Mouse (Mus musculus): ENCODE results near the gene Ptafr.
"Not testable (repeated sequence)": the region's sequence is repeated elsewhere in the genome, so short reads cannot be mapped to it uniquely, and the experiment has no call there.

The Ptafr gene

DNA sequence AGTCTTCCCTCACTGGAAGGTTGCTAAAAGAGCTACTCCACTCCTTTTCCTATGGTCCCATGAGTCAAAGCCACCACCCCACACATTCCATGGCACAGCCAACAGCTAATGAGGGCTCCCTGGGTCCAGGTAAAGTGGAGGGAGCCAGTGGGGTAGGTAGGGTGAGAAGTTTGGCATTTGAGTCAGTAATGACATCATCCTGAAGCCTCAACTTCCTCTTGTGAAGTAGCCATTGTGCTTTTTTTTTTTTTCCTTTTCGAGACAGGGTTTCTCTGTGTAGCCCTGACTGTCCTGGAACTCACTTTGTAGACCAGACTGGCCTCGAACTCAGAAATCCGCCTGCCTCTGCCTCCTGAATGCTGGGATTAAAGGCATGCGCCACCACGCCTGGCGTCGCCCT is 8.3 kb upstream of the Ptafr start:
- DNase-seq (ENCODE audit: low read depth, low spot score) = not testable (repeated sequence)

DNA sequence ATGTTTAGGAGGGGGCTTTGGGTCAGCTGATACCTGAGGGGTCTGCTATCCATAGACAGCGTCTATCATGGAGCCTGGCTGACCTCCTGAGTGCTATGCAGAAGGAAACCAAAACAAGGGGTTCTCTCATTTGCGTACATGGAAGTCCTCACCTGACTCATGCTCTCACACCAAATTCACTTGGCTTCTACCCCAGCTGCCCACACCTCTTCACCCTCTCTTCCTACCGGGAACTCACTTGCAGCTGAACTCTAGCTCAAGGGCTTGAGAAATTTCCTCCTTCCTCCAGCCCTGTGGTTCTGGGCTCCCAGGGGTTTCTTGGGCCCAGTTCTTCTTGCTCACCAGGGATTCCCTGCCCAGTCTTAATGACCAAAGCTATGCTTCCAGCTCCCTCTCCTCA is 606 bp upstream of the Ptafr start:
- no peak for DNase-seq (ENCODE audit: low read depth, low spot score)

DNA sequence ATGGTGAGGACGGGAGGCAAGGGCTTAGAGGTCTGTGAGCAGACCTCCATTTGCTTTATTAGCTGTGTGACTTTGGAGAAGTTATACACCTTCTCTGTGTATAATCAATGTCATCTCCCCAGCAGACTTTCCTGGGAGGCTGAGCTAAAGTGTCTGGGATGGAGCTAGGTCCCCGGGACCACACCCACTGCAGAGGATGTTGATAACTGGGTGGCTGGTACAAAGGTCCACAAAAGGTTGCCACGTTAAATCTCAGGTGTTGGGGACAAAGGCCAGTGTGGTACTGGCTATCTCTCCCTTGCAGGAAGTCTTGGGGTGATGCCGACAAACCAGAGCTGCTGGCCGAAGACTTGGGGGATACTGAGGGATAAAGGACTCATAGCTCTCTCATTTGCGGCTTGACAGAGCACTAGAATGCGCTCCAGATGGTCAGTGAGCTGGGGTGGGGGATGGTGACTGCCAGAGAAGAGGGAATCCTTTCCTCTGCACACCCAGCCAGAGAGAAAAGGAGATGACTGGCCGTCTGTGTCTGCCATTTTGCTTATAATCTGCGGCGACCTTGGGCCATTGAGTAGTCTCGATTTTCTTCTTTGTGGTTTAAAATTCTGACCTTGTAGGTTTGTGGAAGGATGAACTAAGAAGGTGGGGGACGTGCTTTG is 1.4 kb downstream of the Ptafr start:
- DNase-seq (ENCODE audit: low read depth, low spot score) = no peak

DNA sequence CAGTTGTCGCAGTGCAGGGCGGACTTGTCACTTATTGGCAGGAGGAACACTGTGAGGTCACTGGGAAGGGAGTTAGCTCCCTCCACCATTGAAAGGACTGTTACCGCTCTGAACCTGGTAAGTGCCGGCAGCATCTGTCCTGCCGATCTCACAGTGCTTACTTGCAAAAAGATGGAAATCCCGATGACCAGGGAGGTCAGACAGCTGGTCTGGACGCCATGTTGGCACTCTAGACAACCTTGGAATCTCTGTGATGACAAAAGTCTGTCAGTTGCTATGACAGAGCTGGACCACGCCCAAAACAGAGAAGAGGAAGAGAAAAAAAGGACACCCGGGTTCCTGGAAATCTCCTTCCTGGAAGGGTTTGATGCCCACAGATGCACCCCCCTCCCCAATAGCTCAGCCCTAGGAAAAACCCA is 3.5 kb downstream of the Ptafr start:
- DNase-seq (ENCODE audit: low read depth, low spot score) = no peak

DNA sequence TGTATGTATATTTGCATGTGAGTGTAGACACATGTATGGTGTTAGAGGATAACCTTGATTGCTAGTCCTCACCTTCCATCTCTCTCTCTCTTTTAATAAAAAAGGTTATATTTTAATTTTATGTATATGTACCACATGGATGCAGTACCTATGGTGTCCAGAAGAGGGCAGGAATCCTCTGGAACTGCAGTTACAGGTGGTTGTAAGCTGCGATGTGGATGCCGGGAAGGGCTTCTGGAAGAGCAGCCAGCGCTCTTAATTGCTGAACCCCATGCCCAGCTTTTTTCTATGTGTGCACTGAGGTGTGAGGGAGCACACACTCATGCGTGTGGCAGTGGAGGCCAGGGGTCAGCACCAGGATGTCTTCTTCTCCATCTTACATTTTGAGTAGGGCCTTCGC is 5.2 kb downstream of the Ptafr start:
- DNase-seq (ENCODE audit: low read depth, low spot score) = peak; percentile 20

DNA sequence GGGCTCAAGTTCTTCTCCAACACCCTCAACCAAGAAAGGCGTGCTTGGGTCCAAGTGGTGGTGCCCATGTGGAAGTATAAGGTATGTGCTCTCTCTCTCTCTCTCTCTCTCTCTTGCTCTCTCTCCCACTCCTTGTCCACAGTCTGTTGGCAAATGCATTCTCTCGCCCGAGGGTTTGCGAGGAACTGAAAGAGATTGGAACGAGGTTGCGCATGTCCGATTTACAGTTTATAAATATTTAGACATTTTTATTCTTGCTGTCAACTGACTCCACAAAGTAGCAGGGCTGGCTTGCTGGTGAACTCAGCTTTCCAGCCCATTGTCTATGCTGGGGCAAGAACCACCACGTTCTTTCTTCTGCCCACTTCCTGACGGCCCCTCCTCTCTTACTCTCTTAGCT is 7.3 kb downstream of the Ptafr start:
- DNase-seq (ENCODE audit: low read depth, low spot score) = no peak

DNA sequence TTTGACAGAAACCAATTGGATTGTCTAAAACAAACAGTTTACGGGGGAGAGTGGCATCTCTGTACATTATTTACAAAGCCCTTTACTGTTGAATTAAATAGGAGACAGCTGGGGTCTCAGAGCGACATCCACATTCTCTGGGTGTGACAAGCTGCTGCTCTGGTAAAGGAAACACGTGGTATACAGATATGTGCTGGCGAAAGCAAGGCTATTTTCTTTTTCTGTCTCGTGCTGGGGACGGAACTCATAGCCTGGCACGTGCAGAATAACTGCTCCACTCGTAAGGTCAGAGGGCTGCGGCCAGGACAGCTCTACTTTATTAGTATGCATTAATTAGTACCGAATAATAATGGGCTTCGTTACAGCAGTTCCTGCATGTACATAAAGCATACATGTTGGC is 9.5 kb downstream of the Ptafr start:
- no peak for DNase-seq (ENCODE audit: low read depth, low spot score)

DNA sequence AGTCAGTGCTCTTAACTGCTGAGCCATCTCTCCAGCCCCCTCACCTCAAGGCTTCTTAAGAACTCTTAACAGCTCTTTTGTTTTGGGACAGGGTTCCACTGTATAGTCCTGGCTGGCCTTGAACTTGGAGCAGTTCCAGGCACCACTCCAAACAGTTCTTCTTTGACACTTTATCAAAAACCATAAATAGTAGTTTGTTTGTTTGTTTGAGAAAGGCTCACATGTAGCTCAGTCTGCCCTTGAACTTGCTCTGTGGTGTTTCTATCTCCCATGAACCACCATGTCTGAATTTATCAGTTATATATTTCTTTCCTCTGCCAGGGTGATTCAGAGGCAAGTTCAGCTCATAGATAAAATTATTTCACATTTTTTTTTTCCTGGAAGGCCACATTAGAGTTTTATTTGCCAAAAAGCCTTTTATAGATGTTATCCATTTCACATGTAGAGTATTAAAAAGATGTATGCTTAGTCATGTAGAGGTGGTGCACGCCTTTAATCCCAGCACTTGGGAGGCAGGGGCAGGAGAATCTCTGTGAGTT is 11.0 kb downstream of the Ptafr start:
- DNase-seq (ENCODE audit: low read depth, low spot score) = no peak

DNA sequence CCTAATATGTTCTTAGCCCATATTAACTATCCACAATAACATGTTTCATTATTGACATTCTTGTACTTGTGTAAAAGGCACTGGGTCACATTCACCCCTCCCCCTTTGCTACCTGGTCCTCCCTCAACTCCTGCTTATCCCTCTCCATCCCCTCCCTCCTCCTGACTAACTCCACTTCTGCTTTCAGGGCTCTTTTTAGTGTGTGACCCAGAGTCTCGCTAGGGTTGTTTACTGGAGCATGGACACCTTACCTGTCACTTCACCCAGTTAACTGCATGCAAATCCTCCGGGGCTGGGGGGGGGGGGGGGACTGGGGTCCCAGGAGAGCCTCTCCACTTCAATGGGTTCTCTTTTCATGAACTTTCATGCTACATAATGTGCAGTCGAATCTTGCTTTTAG is 19.9 kb downstream of the Ptafr start:
- no peak for DNase-seq (ENCODE audit: low read depth, low spot score)

DNA sequence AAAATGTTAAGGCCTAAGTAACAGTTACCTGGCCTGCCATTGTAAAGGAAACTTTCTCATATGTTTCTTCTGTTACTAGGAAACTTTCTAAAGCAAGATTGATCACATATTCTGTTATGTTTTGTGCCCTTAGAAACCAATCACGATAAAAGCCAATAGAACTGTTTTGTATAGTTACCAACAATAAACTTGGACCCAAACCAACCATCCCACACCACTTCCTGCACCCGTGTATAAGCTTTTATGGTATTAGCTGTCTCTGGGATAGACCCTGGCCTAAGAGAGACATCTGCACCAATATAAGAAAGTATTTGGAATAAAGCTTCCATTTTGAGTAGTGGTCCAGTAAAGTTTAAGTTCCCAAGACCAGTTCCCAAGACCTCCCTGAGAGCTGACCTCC is 21.1 kb downstream of the Ptafr start:
- no peak for DNase-seq (ENCODE audit: low read depth, low spot score)

DNA sequence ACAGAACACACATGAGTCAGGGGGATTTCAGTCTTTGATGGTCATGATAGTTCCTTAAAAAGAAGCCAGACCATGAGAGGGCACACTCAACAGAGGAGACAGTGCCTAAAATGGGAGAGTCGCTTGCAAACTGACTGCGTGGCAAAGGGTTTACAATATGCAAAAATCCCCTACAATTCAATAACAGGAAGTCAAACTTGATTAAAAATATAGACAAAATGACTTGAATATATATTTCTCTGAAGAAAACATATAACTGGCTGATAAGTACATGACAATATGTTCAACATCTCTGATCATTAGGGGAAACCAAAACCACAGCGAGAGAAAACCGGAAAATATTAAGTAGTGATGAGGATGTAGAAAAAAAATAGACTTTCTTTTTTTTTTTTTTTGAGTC is 22.4 kb downstream of the Ptafr start:
- DNase-seq (ENCODE audit: low read depth, low spot score) = no peak

DNA sequence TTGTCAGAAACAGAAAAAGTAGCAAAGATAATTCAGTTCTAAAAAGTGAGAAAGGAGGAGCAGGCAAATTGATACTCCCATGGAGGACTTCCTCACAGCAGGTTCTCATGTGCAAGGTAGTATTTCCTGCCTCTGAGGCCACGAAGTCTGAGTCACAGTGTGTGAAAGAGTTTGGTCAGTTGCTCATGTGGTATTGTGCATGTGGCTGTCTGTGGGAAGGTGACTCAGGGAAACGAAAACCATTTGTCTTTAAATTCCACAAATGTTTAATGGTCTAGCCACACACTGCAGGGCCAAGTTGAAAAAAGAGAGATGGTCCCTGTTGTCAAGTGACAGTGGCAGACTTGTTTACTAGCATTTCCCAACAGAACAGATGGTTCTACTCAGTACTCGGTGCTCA is 24.6 kb downstream of the Ptafr start:
- no peak for DNase-seq (ENCODE audit: low read depth, low spot score)

DNA sequence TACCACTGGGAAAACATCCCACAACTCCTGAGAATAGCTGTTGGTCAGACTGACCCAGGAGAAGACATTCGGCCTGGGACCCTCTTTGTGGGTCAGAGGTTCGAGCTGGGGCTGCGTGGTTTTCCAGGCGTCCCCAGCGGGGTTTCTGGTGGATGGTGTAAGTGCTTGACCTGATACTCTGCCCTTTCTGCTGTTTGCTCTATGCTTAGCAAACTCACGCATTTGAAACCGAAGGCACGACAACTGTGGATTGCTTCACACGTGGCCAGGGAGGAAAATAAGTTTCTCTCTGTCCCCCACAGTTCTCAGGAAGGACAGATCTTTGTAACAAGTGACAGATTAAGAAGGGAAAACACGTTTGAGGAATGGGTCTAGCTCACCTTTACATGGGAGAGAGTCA is 26.8 kb downstream of the Ptafr start:
- DNase-seq (ENCODE audit: low read depth, low spot score) = no peak

DNA sequence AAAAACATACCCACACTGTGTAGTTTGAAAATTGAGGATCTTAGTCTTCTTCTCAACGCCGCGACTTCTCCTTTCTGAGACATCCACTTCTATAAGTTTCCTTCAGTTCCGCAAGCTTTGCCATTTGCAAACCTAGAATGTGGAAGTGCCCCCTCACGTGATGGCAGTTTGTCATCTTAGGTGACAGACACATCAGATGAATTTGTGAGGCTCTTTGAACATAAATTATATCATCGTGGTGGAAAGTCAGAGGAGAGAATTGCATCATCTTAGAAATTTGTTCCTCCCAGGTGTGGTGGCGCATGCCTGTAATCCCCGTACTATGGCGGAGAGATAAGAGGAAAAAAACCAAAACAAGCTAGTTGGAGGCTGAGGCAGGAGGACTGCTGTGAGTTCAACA is 29.1 kb downstream of the Ptafr start:
- DNase-seq (ENCODE audit: low read depth, low spot score) = no peak

DNA sequence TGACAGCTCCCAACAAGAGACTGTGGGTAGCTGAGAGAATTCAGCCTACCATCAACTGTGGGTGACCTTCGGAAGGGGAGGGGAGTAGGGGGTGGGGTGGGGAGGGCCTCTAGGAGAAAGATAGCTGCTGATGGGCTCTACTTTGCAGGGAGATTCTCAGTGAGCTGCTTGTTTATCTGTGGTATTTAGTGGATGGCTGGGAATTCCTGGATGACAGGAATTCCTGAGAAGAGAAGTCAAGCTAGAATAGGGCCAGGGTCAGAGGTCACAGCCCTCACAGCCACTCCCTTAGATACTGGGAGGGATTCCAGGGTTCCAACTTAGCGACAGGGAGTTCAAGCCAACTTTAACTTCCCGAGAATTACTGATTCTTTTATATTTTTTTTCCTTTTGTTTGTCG is 30.3 kb downstream of the Ptafr start:
- DNase-seq (ENCODE audit: low read depth, low spot score) = no peak

DNA sequence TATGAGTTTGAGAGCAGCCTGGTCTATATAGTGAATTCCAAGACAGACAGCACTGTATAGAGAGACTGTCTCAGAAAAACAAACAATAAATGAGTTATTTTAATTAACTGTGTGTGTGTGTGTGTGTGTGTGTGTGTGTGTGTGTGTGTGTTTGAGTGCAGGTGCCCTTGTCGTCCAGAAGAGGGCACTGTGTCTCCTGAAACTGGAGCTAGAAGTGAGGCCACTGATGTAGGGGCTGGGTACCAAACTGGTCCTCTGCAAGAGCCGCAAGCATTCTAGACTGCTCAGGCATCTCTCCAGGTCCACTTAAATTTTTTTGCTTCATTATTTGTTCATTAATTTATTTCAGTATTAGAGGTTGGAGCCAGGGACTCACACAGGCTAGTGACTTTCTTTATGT is 35.0 kb downstream of the Ptafr start:
- no peak for DNase-seq (ENCODE audit: low read depth, low spot score)

DNA sequence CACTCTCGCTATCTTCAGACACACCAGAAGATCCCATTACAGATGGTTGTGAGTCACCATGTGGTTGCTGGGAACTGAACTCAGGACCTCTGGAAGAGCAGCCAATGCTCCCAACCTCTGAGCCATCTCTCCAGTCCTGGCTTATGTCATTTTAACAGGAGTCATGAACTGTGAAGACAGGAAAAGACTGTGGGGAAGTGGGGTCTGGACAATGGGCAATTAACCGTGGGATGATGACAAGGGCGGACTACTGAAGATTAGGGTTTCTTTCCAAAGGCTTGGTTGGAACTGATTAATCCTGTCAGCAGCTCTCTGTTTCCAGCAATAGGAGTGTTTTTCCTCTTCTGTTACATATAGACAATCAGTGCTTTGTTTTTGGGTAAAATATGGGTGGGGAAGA is 35.9 kb downstream of the Ptafr start:
- DNase-seq (ENCODE audit: low read depth, low spot score) = no peak

DNA sequence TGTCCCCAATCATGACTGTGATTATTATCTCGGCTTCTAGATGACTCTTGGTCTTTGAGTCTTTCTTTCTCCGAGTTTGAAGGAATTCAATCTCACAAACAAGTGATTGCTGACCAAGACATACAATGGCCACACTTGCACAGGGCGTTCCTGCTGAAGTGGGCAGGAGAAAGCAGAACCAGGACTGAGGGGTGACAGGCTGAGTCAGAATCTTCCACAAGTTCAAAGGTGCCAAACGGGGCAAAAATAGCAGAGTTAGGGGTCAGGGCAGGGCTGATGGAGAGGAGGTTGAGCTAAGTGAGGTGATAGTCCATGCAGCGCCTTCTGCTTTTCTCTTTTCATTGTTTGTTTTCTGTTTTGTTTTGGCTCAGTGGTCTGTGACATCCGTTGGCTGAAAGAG is 36.6 kb downstream of the Ptafr start:
- no peak for DNase-seq (ENCODE audit: low read depth, low spot score)

DNA sequence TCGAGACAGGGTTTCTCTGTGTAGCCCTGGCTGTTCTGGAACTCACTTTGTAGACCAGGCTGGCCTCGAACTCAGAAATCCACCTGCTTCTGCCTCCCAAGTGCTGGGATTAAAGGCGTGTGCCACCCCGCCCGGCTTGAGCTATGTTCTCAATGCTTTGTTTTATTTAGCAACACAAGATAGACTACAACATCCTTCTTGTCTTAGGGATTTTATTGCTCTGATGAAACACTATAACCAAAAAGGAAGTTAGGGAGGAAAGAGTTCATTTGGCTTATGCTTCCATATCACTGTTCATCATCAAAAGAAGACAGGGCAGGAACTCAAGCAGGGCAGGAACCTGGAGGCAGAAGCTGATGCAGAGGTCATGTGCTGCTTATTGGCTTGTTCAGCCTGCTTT is 37.4 kb downstream of the Ptafr start:
- not testable (repeated sequence) for DNase-seq (ENCODE audit: low read depth, low spot score)

DNA sequence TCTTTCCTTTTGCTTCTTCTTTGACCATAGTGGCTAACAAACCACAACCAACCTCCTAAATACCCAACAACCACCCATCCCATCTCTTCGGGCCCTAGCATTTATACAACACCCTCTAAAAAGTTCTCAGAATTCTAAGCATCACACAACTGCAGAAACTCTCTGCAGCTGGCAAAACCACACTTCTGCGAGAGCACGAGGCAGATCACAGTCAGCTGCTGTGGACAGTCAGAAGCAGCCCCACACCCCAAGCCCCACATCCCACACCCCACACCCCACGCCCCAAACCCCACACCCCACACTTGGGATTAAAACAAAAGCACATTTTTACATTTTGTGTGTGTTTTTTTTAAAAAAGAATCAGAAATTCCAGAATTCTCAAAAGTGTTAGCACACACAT is 39.6 kb downstream of the Ptafr start:
- no peak for DNase-seq (ENCODE audit: low read depth, low spot score)

DNA sequence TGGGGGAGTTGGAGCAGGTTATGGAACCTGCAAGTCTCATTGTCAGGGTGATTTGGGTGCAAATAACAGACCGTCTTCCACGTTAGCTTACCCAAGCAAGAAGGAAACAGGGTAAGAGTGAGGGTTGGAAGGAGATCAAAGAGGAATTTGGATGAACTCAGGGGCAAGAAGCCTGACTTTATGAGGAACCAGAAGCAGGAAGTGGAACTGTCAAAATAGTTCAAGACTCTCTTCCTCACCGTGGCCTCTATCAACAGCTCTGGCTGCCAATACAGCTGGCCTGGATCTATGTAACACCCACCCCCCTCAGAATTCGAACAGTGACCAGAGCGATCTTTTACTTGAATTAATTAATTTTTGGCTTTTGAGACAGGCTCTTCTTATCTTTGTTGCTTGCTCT is 41.9 kb downstream of the Ptafr start:
- DNase-seq (ENCODE audit: low read depth, low spot score) = no peak

DNA sequence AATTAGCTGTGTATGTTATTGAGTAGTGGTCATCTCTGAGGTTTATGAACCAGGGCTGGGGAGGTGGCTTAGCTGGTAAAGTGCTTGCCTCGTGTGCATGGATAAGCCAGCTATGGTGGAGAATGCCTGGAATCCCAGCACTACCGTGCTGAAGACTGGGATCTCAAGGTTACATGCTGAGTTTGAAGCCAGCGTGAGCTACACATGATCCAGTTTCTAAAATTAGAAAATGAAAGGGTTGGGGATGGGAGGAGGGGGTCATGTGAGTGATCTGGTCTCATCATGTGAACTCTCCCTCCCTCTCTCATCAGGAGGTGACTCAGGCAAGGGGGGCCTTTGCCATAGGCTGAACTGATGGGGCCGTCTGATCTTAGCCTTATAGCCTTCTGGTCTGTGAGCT is 44.3 kb downstream of the Ptafr start:
- no peak for DNase-seq (ENCODE audit: low read depth, low spot score)

DNA sequence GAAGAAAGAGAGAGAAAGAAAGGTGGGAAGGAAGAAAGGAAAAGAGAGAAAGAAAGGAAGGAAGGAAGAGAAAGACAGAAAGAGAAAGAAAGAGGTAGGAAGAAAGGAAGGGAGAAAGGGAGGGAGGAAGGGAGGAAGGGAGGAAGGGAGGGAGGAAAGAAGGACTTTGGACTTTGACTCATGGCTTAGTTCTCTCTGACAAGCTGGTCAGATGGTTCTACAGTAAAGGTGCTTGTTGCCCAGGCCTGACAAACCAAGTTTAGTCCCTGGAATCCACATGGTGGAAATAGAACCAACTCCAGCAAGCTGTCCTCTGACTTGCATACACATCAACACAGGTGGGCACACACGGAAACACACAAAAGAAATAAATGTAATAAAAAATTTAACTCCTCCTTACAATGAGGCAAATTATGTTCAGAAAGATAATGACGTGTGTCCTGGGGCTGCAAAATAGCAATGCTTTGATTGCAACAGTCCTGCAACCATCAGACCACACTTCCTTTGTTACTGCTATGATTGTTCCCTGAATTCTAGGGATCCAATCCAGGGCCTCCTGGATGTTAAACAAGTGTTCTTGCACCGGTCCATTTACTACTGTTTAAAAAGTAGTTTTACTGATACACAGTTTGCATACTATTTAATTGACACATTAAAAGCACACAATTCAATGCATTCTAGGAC is 46.6 kb downstream of the Ptafr start:
- no peak for DNase-seq (ENCODE audit: low read depth, low spot score)

DNA sequence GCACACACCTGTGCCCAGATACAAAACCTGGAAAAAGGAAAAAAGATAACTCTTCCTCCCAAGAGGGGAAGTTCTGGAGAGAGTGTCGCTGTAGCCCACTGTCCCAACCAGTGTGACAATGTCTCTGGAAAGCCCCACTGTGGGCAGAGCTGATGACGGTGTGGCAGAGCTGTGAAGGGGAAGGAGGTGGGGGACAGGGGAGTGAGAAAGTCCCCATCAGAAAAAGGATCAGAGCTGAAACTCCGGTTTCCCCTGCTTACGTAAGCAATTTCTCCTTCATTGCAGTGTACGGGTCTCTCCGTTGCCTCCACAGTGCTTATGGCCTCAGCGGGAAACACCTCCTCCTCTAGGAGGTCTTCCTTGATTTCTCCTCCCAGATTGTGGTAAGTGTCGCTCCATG is 47.5 kb downstream of the Ptafr start:
- no peak for DNase-seq (ENCODE audit: low read depth, low spot score)
